Mouse (Mus musculus) ES-Bruce4 (cell line): Measurements from ENCODE around the gene Jag2.

Experiments used
- CTCF ChIP-seq: IDR thresholded peaks from one replicate; pipeline ENCODE4 v1.8.1; 2011; ENCODE audit warnings: low read depth, low read length
- EP300 ChIP-seq: IDR thresholded peaks from 2 replicates; pipeline ENCODE4 v1.6.1; 2011; ENCODE audit warnings: low read depth, low read length; ENCODE audit not compliant: insufficient read depth

DNA sequence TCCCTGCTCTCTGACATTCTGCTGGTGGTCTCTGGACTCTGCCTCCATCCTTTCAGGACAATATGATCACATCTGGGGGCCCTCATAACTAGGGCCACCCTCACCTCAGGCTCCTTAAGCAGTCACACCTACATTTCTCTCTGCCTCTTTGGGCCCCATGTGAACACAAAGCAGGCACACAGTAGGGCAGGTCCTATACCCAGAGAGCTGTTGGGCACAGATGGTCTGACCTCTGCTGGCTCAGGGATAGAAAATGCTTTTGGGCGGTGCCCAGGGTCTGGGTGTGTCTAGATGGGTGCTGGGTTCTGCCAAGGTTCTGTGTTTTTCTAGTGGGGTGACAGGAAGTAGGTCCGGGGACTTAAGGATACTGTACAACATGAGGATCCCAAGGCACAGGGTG, 14.1 kb upstream of the Jag2 start:
- no peak for TF ChIP-seq CTCF
- no peak for TF ChIP-seq EP300
